Mouse (Mus musculus) liver, embryonic 13.5 days (tissue): ENCODE data around the gene Lgr5. TPM values are rescaled to one million over a fixed set of nuclear protein-coding genes. Genes with fewer than 3 reads are reported as not detected.

Source experiments
- ATAC-seq: fragments of 200-750 bp; cut with Nextera tagmentation; 2 replicates; pipeline ENCODE4 v1.8.0; 2017; ENCODE audit warnings: low read depth, mild to moderate bottlenecking, moderate number of reproducible peaks, moderate library complexity
- DNase-seq: peaks from one replicate; pipeline ENCODE4 v3.0.0; 2022
- H3K27ac ChIP-seq: fragments of 300-500 bp; sonication (generic); 2 replicates; pipeline ENCODE4 v1.5.1; 2015; ENCODE audit warnings: moderate library complexity, mild to moderate bottlenecking, inconsistent platforms
- H3K27me3 ChIP-seq: fragments of 300-500 bp; sonication (generic); 2 replicates; pipeline ENCODE4 v1.6.1; 2015; ENCODE audit warnings: mild to moderate bottlenecking, inconsistent platforms
- H3K36me3 ChIP-seq: fragments of 300-500 bp; sonication (generic); 2 replicates; pipeline ENCODE4 v1.6.1; 2015; ENCODE audit warnings: mild to moderate bottlenecking, inconsistent platforms
- H3K4me1 ChIP-seq: fragments of 300-500 bp; sonication (generic); replicated peaks from 2 replicates; pipeline ENCODE4 v1.6.1; 2015; ENCODE audit warnings: inconsistent platforms
- H3K4me2 ChIP-seq: fragments of 300-500 bp; sonication (generic); 2 replicates; pipeline ENCODE4 v1.6.1; 2015; ENCODE audit warnings: inconsistent platforms, mild to moderate bottlenecking, moderate library complexity
- H3K4me3 ChIP-seq: fragments of 300-500 bp; sonication (generic); replicated peaks from 2 replicates; pipeline ENCODE4 v1.5.1; 2015; ENCODE audit warnings: mild to moderate bottlenecking, inconsistent platforms
- H3K9ac ChIP-seq: fragments of 300-500 bp; sonication (generic); 2 replicates; pipeline ENCODE4 v1.6.1; 2015; ENCODE audit warnings: mild to moderate bottlenecking, inconsistent platforms
- H3K9me3 ChIP-seq: fragments of 300-500 bp; sonication (generic); replicated peaks from 2 replicates; pipeline ENCODE4 v1.6.1; 2016; ENCODE audit warnings: inconsistent platforms
- WGBS: fragments of 180-500 bp; shearing (Covaris S2); methylation state at CpG from one replicate; pipeline ENCODE4 v1.1.7; 2015; ENCODE audit not compliant: insufficient replicate concordance; 5-methylcytosine and 5-hydroxymethylcytosine counted together
- polyA plus RNA-seq: library from polyadenylated mRNA; unstranded; fragments of >200 nt; fragmentation: Nextera tagmentation; extraction: Ambion mirVana; gene quantifications from 2 replicates; pipeline ENCODE4 v1.2.1, GENCODE M21; 2015

Gene Lgr5
- polyA plus RNA-seq, 1 experiment from 2014 or later = 2.1 TPM

DNA sequence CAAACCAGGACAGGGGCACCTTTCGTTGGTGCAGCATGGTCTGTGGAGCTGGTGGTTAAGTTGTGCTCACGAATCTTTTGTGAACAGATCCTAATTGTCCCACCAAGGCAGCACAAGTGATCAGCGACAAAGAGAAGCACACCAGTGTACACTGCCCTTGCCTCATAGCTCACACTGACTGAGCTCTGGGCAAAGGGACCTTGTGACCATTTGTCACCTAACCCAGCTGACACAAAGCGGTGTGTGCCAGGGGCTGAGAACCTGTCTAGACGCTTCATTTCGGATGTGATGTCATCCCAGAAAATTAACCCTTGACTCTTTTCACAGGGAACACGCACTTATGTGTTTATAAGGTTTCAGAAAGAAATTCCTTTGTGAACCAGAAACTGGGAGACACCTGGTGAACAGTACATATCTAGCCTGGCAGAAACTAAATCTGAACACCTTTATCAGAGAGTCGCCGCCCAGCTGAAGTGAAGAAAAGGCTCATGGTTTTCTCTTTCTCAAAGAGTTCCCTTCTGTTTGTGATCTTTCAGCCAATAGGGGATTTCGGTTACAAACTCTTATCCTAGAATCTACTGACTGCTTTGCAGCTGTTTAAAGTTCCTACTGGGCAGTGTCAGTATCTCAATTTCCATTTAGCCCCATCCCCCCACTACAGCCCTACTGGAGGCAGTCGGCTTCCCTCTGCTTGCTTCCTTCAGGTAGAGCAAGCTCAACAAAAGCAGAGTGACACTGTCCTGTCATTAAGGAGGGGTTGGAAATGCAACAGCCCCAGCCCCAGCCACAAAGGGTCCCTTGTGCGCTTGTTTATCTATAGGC is 94.4 kb downstream of the Lgr5 start:
- H3K9ac ChIP-seq = no peak overlapping the region
- 0 out of 2 replicates have a peak, but pooled peaks cover 3% of the 10 kb centered on the region for H3K4me1 ChIP-seq
- H3K4me2 ChIP-seq = no peak overlapping the region
- H3K9me3 ChIP-seq = no peaks in the 10 kb centered on the region
- no peak overlapping the region for H3K4me3 ChIP-seq
- H3K27me3 ChIP-seq = no peaks in the 10 kb centered on the region
- ATAC-seq (no peak), DNase-seq (no peak)
- H3K36me3 ChIP-seq = no peaks in the 10 kb centered on the region
- WGBS = 51% methylated on average over 12 of the region's 12 CpGs
- no peak overlapping the region for H3K27ac ChIP-seq

DNA sequence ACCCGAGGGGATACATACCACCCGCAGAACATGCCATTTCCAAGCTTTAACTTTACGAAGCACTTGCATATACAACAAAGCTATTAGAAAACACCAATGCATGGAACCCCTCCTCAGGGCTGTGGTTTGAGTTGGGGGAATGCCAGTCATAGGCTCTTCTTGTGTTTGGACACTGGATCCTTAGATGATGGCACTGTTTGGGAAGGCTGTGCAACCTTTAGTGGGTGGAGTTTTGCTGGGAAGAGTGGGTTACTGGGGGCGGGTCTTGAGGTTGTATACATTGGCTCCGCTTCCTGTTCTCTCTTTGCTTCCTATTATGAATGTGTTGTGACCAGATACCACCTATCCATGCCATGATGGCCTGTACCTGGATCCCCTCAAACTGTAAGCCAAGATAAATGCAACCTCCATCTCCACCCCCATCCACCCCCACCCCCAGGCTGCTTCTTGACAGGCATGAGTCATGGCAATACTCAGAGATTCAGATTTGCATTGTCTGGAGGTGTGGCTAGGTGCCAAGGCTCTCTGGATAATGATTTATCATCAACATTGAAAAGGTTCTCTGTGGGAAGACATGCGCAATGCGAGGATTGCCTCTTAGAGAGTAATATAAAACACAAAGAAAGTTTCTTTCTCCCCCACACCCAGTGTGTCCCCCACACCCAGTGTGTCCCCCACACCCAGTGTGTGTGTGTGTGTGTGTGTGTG is 95.6 kb downstream of the Lgr5 start:
- no peaks in the 10 kb centered on the region for H3K36me3 ChIP-seq
- DNase-seq = no peak

DNA sequence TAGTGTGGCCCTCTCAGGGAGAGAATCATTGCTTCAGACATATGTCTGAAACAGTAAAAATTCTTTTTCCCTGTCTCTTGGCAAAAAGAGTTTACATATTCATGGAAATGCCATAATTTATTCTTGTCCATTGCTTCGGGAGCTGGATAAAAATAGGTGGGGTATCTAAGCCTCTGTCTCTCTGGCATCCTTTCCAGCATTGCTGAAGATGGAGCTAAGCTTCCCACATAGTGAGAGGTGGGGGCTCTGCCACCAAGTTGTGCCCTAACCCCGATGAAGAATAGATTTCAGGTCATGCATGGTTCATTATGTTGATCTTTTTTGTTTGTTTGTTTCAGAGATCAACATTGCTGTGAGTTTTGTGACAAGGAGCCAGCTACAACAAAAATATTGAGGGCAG is 102.0 kb downstream of the Lgr5 start:
- H3K4me1 ChIP-seq = no peaks in the 10 kb centered on the region
- no peaks in the 10 kb centered on the region for H3K27me3 ChIP-seq
- DNase-seq = no peak
- no peak overlapping the region for H3K4me3 ChIP-seq
- H3K27ac ChIP-seq = no peak overlapping the region
- WGBS = 55% methylated on average over 2 of the region's 2 CpGs
- no peak overlapping the region for H3K4me2 ChIP-seq
- no peak for ATAC-seq
- no peaks in the 10 kb centered on the region for H3K9me3 ChIP-seq
- H3K36me3 ChIP-seq = no peaks in the 10 kb centered on the region
- H3K9ac ChIP-seq = no peak overlapping the region

More for the DNA sequence above, 95.6 kb downstream of the Lgr5 start:
- Histone ChIP-seq H3K9me3 (no peaks in the 10 kb centered on the region), H3K27ac (no peak overlapping the region), H3K4me1 (0 out of 2 replicates have a peak, but pooled peaks cover 3% of the 10 kb centered on the region), H3K4me3 (no peak overlapping the region), H3K4me2 (no peak overlapping the region), H3K9ac (no peak overlapping the region), H3K27me3 (no peaks in the 10 kb centered on the region)
- whole genome bisulfite sequencing = 80% methylated on average over 7 of the region's 7 CpGs
- no peak for ATAC-seq

DNA sequence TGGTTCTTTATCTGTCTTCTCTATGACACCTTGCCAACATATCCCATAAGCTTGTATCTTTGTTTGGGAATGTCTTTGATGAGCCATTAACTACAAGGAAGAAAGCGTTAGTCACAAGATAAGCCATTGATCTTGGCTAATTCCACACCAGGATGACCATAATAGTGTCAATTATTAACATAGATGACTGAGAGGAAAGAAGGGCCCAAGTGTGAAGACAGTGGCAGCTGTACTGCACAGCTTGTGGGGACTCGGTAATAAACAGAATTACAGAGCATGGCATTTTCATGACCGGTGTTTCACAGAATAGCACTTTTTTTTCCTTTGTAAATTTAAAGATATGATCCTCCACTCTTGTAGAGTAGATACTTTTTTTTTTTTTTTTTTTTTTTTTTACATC is 102.9 kb downstream of the Lgr5 start:
- H3K4me3 ChIP-seq = no peak overlapping the region
- WGBS = 69% methylated on average over 3 of the region's 3 CpGs
- H3K4me1 ChIP-seq = no peaks in the 10 kb centered on the region
- H3K36me3 ChIP-seq = no peaks in the 10 kb centered on the region
- DNase-seq (no peak), ATAC-seq (no peak)
- H3K27ac ChIP-seq = no peak overlapping the region
- H3K4me2 ChIP-seq = no peak overlapping the region
- H3K9me3 ChIP-seq = no peaks in the 10 kb centered on the region
- no peak overlapping the region for H3K9ac ChIP-seq
- no peaks in the 10 kb centered on the region for H3K27me3 ChIP-seq

DNA sequence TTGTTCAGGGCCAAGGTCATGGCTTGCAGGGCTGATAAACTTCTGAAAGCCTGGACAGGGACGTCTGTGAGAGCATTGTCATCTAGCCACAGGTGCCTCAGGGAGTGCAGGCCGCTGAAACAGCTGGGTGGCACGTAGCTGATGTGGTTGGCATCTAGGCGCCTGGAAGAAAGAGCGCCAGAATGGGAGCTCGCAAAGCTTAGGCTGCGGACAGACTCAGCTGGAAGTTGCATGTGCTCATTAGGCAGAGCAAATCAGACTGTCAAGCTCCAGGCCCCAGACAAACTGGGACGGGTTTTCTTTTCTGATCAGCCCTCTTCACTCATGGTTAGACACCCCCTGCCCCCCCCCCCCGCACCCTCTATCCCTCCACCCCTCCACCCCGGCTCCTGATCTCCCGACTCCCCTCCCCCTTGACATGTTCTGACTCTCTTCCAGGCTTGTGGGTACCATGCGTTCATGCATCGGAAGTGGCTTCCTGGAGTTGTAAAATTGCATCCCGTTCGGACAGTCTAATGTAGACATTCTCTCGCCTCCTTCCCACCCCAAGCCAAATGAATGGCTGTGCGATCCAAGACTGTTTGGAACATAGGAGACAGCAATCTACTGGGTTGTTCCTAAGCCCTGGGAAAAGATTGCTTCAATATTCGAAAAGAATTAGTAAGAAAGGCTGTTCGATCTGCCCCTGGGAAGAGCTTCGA is 109.0 kb downstream of the Lgr5 start:
- Histone ChIP-seq H3K4me1 (no peaks in the 10 kb centered on the region), H3K9ac (no peak overlapping the region), H3K36me3 (no peaks in the 10 kb centered on the region), H3K27ac (no peak overlapping the region), H3K4me3 (no peak overlapping the region), H3K9me3 (no peaks in the 10 kb centered on the region), H3K27me3 (no peaks in the 10 kb centered on the region), H3K4me2 (peak overlapping the region; percentile 32)
- WGBS = 35% methylated on average over 20 of the region's 20 CpGs
- ATAC-seq (no peak), DNase-seq (no peak)

DNA sequence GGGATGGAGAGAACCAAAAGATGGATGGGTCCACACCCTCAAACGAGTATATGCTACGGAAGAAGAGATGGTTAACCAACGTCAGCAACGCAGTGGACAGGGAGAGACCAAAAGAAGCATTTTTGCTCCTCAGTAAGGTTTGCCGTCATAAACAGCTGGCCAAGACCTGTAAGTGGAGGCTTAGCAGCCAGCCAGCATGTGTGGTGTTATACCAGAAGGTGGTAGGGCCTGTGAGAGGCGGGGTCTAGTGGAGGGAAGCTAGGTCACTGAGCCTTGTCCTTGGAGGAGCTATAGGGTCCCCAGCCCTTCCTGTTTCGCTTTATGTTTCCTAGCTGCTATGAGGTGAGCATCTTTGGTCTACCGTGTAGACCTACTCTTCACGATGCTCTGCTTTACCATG is 111.1 kb downstream of the Lgr5 start:
- H3K27ac ChIP-seq = no peak overlapping the region

DNA sequence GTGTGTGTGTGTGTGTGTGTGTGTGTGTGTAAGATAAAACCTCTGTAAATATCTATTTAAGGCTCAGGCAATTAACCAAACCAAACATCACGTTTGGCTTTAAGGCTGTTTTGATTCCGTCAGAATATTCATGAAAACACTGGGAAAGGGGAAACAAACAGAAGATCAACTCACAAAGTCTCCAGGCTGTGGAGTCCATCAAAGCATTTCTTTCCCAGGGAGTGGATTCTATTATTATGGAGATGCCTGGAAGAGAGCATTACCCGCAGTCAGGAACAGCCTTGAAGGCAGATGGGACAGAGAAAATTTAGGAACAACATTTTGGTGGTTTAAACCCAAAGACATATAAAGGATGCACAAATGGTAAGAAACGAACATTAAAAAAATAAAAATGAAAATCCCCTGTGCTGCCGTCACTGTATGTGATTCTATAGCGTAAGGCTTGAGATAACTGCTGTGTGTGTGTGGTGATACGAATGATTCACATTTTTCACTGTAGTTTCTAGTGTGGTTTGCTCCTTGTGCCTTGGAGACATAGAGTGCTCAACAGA is 112.5 kb downstream of the Lgr5 start:
- DNase-seq (no peak), ATAC-seq (no peak)
- H3K27ac ChIP-seq = no peak overlapping the region
- H3K9me3 ChIP-seq = no peaks in the 10 kb centered on the region
- 64% methylated on average over 7 of the region's 7 CpGs for WGBS
- H3K36me3 ChIP-seq = no peaks in the 10 kb centered on the region
- H3K4me2 ChIP-seq = no peak overlapping the region
- no peaks in the 10 kb centered on the region for H3K27me3 ChIP-seq
- no peaks in the 10 kb centered on the region for H3K4me1 ChIP-seq
- H3K9ac ChIP-seq = no peak overlapping the region
- no peak overlapping the region for H3K4me3 ChIP-seq

More for the DNA sequence above, 111.1 kb downstream of the Lgr5 start:
- ATAC-seq (no peak), DNase-seq (no peak)
- Histone ChIP-seq H3K4me1 (no peaks in the 10 kb centered on the region), H3K4me2 (no peak overlapping the region), H3K36me3 (no peaks in the 10 kb centered on the region), H3K4me3 (no peak overlapping the region), H3K9ac (no peak overlapping the region), H3K9me3 (no peaks in the 10 kb centered on the region), H3K27me3 (no peaks in the 10 kb centered on the region)
- WGBS = 71% methylated on average over 9 of the region's 9 CpGs

DNA sequence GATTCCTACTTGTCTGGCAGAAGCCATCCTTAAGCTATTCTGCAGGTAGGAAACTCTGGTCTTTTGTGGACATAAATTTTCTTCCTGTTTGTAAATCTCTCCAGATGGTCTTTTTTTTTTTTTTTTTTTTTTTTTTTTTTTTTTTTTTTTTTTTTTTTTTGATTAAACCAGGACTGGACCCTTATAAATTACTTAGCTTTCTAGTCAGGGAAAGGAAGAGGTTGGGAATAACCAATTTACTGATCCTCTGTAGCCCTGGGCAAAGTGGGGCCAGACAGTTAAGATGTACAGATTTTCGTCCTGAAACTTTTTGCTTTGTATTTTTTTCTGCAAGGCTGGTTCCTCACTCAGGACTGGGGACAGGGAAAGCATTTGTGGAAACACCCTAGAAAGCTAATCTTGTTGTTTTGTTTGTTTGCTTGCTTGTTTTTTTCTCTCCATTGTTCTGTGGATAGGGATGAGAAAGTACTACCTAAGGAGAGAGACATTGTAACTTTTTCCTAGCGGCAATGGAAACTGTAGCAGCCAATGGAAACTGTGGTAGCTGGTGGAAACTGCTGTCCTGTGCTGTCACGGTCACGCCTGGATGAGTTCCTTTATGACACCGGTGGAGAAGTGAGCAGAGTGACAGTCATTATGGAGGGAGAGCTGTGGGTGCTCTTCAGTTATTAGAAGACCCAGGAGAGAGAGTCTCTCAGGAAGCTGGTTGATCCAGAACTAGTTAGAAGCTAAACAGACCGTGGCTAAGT is 114.2 kb downstream of the Lgr5 start:
- ATAC-seq (no peak), DNase-seq (no peak)
- Histone ChIP-seq H3K4me1 (no peaks in the 10 kb centered on the region), H3K4me2 (no peak overlapping the region), H3K9me3 (no peaks in the 10 kb centered on the region), H3K4me3 (no peak overlapping the region), H3K36me3 (no peaks in the 10 kb centered on the region), H3K9ac (no peak overlapping the region), H3K27ac (no peak overlapping the region), H3K27me3 (no peaks in the 10 kb centered on the region)
- WGBS = 60% methylated on average over 6 of the region's 6 CpGs

DNA sequence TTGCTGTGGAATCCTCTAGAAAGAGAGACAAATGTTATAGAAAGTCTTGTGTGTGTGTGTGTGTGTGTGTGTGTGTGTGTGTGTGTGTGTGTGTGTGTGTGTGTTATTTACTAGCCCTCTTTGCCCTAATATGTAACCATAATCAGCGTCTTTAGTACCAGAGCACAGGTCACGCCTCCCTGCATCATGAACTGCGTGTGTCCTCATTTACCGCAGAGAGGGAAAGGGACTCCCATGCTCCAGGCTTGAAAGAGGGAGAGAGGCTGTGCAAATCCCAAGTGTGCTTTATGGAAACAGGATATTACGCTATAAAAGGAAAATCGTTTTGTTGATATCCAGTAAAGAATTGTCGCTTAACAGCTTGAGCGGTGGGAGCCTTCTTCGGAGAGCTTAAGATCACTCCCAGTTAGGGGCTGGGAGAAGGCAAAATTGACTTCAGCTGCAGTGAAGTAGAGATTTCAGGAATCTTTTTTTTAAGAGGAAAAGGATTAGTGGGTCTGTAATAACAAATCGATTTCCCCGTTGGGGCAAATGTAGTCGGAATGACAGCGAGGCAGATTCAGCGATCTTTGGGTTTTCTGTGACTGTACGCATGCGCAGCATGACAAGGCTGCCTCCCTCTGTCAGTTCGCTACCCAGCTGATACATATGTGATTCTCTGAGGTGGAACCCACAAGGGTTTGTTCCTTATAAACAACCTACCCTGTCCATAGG is 116.8 kb downstream of the Lgr5 start:
- 47% methylated on average over 17 of the region's 17 CpGs for WGBS
- Histone ChIP-seq H3K27me3 (no peaks in the 10 kb centered on the region), H3K9ac (no peak overlapping the region), H3K36me3 (no peaks in the 10 kb centered on the region), H3K27ac (no peak overlapping the region), H3K4me3 (no peak overlapping the region), H3K4me1 (no peaks in the 10 kb centered on the region), H3K4me2 (no peak overlapping the region; the same call in 1 of the 2 replicates), H3K9me3 (no peaks in the 10 kb centered on the region)
- ATAC-seq = no peak
- DNase-seq = no peak

DNA sequence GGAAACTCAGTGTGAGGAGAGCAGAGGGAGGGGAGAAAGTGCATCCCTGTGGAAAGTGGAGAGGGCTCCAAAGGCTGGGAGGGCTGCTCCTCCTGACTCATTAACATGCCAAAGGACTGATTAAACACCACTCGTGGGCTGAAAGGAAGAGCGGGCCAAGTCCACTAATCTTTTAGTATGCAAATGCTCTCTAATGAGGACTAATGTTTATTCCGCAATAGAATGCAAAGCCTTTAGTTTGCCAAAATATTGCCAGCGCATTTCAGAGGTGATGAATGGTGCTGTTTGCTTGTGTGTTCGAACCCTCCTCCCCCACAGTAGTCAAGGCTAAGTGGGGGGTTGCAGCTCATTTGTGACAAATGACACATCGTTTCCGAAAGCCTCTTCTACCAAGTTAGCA is 118.5 kb downstream of the Lgr5 start:
- no peak overlapping the region for H3K9ac ChIP-seq
- 36% methylated on average over 7 of the region's 7 CpGs for WGBS
- H3K4me1 ChIP-seq = no peaks in the 10 kb centered on the region
- no peak overlapping the region for H3K27ac ChIP-seq
- no peak overlapping the region for H3K4me3 ChIP-seq
- H3K9me3 ChIP-seq = no peaks in the 10 kb centered on the region
- no peak overlapping the region for H3K4me2 ChIP-seq
- DNase-seq = no peak
- H3K27me3 ChIP-seq = no peaks in the 10 kb centered on the region
- H3K36me3 ChIP-seq = no peaks in the 10 kb centered on the region
- no peak for ATAC-seq
